Mouse (Mus musculus) intestine, postnatal 0 days (tissue): Measurements from ENCODE around the gene Ppm1a. TPM values are rescaled to one million over a fixed set of nuclear protein-coding genes. Genes with fewer than 3 reads are reported as not detected.

Experiments
- ATAC-seq: fragments of 200-750 bp; cut with Nextera tagmentation; 2 replicates; pipeline ENCODE4 v1.8.0; 2017; ENCODE audit warnings: mild to moderate bottlenecking, moderate TSS enrichment, moderate library complexity
- H3K27ac ChIP-seq: fragments of 300-500 bp; sonication (generic); 2 replicates; pipeline ENCODE4 v1.5.1; 2014; ENCODE audit warnings: mild to moderate bottlenecking, low read depth, low read length, moderate library complexity
- H3K27me3 ChIP-seq: fragments of 300-500 bp; sonication (generic); replicated peaks from 2 replicates; pipeline ENCODE4 v1.6.1; 2014; ENCODE audit warnings: low read length, mixed read lengths; ENCODE audit not compliant: control insufficient read depth, insufficient read depth
- H3K36me3 ChIP-seq: fragments of 300-500 bp; sonication (generic); 2 replicates; pipeline ENCODE4 v1.6.1; 2014; ENCODE audit warnings: mild to moderate bottlenecking, moderate library complexity; ENCODE audit not compliant: control insufficient read depth, insufficient read depth
- H3K4me1 ChIP-seq: fragments of 300-500 bp; sonication (generic); replicated peaks from 2 replicates; pipeline ENCODE4 v1.6.1; 2014; ENCODE audit warnings: antibody characterized with exemption, low read length, mixed read lengths; ENCODE audit not compliant: control insufficient read depth, insufficient read depth
- H3K4me2 ChIP-seq: fragments of 300-500 bp; sonication (generic); replicated peaks from 2 replicates; pipeline ENCODE4 v1.6.1; 2014; ENCODE audit warnings: low read depth, mild to moderate bottlenecking, moderate library complexity
- H3K4me3 ChIP-seq: fragments of 300-500 bp; sonication (generic); 2 replicates; pipeline ENCODE4 v1.5.1; 2014; ENCODE audit warnings: low read depth, low read length
- H3K9ac ChIP-seq: fragments of 300-500 bp; sonication (generic); 2 replicates; pipeline ENCODE4 v1.6.1; 2014; ENCODE audit warnings: mild to moderate bottlenecking, low read depth, low read length
- H3K9me3 ChIP-seq: fragments of 300-500 bp; sonication (generic); 2 replicates; pipeline ENCODE4 v1.6.1; 2016; ENCODE audit warnings: mixed run types; ENCODE audit not compliant: control insufficient read depth
- CTCF ChIP-seq: sonication (generic); IDR thresholded peaks from 2 replicates; pipeline ENCODE4 v1.5.1; 2016; ENCODE audit warnings: low read depth, mild to moderate bottlenecking, control low read depth, antibody characterized with exemption, moderate library complexity
- WGBS: fragments of 180-500 bp; shearing (Covaris S2); extraction: QIAGEN DNeasy Blood & Tissue Kit; methylation state at CpG from one replicate; pipeline ENCODE4 v1.1.7; 2014; 5-methylcytosine and 5-hydroxymethylcytosine counted together
- polyA plus RNA-seq: library from polyadenylated mRNA; unstranded; fragments of >200 nt; fragmentation: Nextera tagmentation; extraction: Ambion mirVana; gene quantifications from 2 replicates; pipeline ENCODE4 v1.2.1, GENCODE M21; 2015

Gene Ppm1a
- polyA plus RNA-seq, 1 experiment from 2014 or later = 73.1 TPM

DNA sequence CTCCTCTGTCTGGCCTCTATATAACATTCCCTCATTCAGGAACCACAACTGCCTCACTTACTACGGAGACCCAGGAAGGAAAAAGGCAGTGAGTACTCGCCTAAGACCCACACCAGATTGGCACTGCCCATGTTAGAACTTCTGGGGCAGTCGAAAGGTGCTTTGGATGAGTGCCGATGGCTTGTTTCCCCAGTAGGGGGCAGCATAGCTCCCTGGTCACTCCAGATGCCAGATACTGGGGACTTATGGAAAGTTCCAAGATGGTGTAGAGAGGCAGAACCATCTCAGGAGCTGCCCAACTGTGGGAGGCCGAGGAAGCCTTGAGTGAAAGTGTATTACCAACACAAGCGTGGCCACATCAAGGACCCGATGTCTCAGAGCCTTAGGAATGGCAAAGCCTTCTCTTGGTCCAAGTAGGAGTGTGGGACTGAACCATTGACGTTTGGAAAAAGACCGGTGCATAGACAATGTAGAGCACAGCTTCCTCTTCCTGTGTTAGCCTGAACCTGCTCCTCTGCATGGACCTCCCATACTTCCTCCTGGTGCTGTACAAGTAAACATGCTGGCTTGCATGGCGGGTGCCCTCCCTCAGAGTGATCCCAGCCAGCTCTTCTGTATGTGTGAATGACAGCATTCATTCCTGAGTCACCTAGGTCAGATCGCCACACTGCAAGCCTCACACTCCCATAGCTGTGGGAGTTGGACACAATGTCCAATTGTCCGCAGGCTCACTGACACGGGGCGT is 77.7 kb downstream of the Ppm1a start:
- Histone ChIP-seq H3K27me3 (no peaks in the 10 kb centered on the region), H3K4me1 (peaks cover 5% of the 10 kb centered on the region; the same call in 1 of the 2 replicates), H3K9ac (no peak overlapping the region), H3K36me3 (no peaks in the 10 kb centered on the region), H3K4me3 (no peak overlapping the region), H3K27ac (no peak overlapping the region), H3K4me2 (no peak overlapping the region), H3K9me3 (no peaks in the 10 kb centered on the region)
- TF ChIP-seq CTCF = peak; percentile 65
- 77% methylated on average over 14 of the region's 14 CpGs for WGBS
- ATAC-seq = no peak

DNA sequence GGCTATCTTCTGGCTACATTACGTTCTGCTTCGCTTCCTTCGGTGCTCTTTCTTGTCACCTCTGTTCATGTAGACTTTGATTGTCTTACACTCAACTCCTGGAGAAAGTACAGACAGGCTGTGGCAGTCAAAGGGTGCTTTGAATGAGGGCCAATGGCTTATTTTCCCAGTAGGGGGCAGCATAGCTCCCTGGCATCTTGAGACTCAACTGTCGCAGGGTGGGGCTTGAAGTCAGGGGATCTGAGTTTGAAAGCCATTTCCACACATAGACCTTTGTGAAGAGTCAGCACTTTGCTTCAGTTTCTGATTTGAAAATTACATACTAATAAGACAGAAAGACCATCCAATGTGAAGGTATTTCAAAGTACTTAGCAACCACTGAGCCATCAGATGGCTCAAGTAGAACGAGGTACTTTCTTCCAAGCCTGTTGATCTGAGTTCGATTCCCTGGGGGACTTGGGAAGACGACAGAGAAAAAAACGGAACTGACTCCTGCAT is 78.3 kb downstream of the Ppm1a start:
- no peak for ATAC-seq

DNA sequence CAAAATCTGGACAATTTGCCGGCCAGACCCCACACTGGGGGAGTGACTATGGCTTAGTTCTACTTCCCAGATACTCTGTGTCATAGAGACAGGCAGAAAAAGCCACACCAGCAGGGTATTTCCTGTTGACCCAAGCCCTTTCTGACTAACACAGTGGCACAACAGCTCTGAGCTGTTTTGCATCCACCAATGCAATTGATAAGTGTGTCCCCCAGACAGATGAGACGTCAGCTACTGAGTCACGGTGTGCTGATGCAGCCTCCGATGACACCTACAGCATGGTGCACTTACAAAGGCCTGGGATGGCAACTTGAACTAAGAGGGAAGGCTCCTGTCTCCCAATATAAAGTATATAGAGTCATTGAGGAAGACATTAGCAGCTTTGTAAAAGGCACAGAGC is 80.0 kb downstream of the Ppm1a start:
- Histone ChIP-seq H3K9ac (no peak overlapping the region), H3K36me3 (no peaks in the 10 kb centered on the region), H3K27me3 (no peaks in the 10 kb centered on the region), H3K4me1 (no peaks in the 10 kb centered on the region), H3K9me3 (no peaks in the 10 kb centered on the region), H3K4me2 (no peak overlapping the region), H3K27ac (no peak overlapping the region), H3K4me3 (no peak overlapping the region)
- TF ChIP-seq CTCF = no peak
- ATAC-seq = no peak
- WGBS = 86% methylated on average over 4 of the region's 4 CpGs

More for the DNA sequence above, 78.3 kb downstream of the Ppm1a start:
- Histone ChIP-seq H3K4me1 (peaks cover 5% of the 10 kb centered on the region; the same call in 1 of the 2 replicates), H3K4me3 (no peak overlapping the region), H3K9ac (no peak overlapping the region), H3K9me3 (no peaks in the 10 kb centered on the region), H3K27me3 (no peaks in the 10 kb centered on the region), H3K4me2 (no peak overlapping the region), H3K27ac (no peak overlapping the region), H3K36me3 (no peaks in the 10 kb centered on the region)
- peak; percentile 65 for TF ChIP-seq CTCF
- 70% methylated on average over 8 of the region's 8 CpGs for WGBS

- no peak overlapping the region for H3K9ac ChIP-seq
- TF ChIP-seq CTCF = no peak
- no peaks in the 10 kb centered on the region for H3K9me3 ChIP-seq
- H3K27me3 ChIP-seq = no peaks in the 10 kb centered on the region
- H3K36me3 ChIP-seq = no peaks in the 10 kb centered on the region
- ATAC-seq = no peak
- no peaks in the 10 kb centered on the region for H3K4me1 ChIP-seq
- no peak overlapping the region for H3K4me2 ChIP-seq
- no peak overlapping the region for H3K4me3 ChIP-seq
- H3K27ac ChIP-seq = no peak overlapping the region
- WGBS = 100% methylated on average over 1 of the region's 1 CpGs
Measured at GRCm38 (mm10) chr12:72841500-72841899, 84.2 kb downstream of the Ppm1a start.

DNA sequence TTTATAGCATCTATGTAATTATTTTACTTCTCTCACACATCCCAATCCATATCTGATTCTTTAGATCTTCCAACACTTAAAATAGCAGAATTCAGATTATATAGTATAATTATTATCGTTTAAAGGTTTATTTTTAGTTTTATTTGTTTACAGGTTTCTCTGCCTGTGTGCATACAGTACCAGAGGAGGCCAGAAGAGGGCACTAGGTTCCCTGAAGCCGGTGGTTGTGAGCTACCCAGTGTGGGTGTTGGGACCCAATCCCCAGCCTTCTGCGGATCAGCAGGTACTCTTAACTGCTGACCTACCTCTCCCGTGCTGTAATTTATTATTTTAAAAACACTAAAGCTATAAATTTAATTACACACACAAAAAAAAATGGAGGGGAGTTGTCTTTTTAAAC is 85.9 kb downstream of the Ppm1a start:
- peak; percentile 41 for TF ChIP-seq CTCF

GRCm38 (mm10) chr12:72843555-72843954 is 86.3 kb downstream of the Ppm1a start:
- H3K27ac ChIP-seq = peak overlapping the region; percentile 71; the same call in 1 of the 2 replicates
- peak overlapping the region; percentile 59 for H3K4me2 ChIP-seq

More for the DNA sequence above, 85.9 kb downstream of the Ppm1a start:
- Histone ChIP-seq H3K27me3 (0 out of 2 replicates have a peak, but pooled peaks cover under 1% of the 10 kb centered on the region), H3K4me3 (no peak overlapping the region), H3K27ac (no peak overlapping the region), H3K9me3 (no peaks in the 10 kb centered on the region), H3K9ac (no peak overlapping the region), H3K4me2 (no peak overlapping the region), H3K4me1 (no peaks in the 10 kb centered on the region), H3K36me3 (no peaks in the 10 kb centered on the region)
- 87% methylated on average over 4 of the region's 4 CpGs for WGBS
- no peak for ATAC-seq

More at GRCm38 (mm10) chr12:72843555-72843954, 86.3 kb downstream of the Ppm1a start:
- H3K27me3 ChIP-seq = 0 out of 2 replicates have a peak, but pooled peaks cover 3% of the 10 kb centered on the region
- H3K36me3 ChIP-seq = no peaks in the 10 kb centered on the region
- H3K4me3 ChIP-seq = peak overlapping the region; percentile 30; the same call in 1 of the 2 replicates
- H3K9me3 ChIP-seq = no peaks in the 10 kb centered on the region
- 0 out of 2 replicates have a peak, but pooled peaks have one; percentile 13 for ATAC-seq
- WGBS = 48% methylated on average over 4 of the region's 4 CpGs
- no peak for TF ChIP-seq CTCF
- H3K4me1 ChIP-seq = no peaks in the 10 kb centered on the region
- no peak overlapping the region for H3K9ac ChIP-seq
